Mouse (Mus musculus) splenic B cell, adult 2 months (primary cell): ENCODE data around the gene Nop2.

Experiments used
- DNase-seq: peaks from one replicate; pipeline ENCODE4 v3.0.0-alpha.2; 2011; ENCODE audit warnings: low read depth, low spot score
- H3K27me3 ChIP-seq: 2 replicates; pipeline ENCODE4 v1.6.1; 2012; ENCODE audit warnings: mild to moderate bottlenecking, low read length, moderate library complexity, mixed read lengths; ENCODE audit not compliant: control insufficient read depth, poor library complexity, insufficient read depth, severe bottlenecking
- H3K36me3 ChIP-seq: 2 replicates; pipeline ENCODE4 v1.6.1; 2012; ENCODE audit warnings: mild to moderate bottlenecking, low read length, moderate library complexity, mixed read lengths; ENCODE audit not compliant: control insufficient read depth, poor library complexity, insufficient read depth, severe bottlenecking

Gene Nop2

DNA sequence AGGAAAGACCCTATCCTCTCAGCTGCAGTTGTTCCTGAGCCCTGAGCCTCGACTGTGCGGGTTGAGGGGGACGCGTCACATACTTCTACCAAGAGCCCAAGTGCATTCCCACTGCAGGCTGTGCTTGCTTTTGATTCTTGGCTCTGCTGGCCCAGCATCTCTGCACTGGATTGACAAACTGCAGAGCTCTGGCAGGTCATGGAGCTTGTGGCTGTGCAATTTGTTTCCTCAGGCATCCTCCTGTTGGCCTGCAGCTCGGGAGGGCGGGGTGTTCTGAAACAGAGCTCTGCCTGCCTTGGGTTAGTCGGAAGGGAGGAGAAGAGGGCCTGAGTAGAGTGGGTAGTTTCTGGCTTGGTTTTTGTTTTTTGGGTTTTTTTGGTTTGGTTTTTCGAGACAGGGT is 10.7 kb downstream of the Nop2 start:
- peaks cover 8% of the 10 kb centered on the region for H3K36me3 ChIP-seq
- DNase-seq: no peak
- H3K27me3 ChIP-seq: no peaks in the 10 kb centered on the region

DNA sequence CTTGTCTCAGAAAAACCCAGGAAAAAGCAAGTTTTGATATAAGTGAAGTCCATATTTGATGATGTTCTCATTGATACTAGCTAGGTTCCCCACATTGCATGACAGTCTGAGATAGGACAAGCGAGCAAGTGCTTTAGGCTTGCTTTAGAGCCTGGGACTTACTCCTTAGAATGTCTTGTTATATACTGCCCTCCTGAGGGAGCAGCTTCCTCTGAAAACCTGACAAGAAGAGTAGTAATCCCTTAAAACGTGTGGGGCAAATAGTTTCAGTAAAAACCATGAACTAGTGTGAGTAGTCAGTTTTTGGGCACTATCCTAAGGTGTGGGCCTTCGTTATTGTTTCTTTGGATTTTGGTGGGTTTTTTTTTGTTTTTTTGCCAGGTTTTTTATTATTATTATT is 11.4 kb downstream of the Nop2 start:
- no peak for DNase-seq
- H3K36me3 ChIP-seq: peaks cover 8% of the 10 kb centered on the region
- no peaks in the 10 kb centered on the region for H3K27me3 ChIP-seq

DNA sequence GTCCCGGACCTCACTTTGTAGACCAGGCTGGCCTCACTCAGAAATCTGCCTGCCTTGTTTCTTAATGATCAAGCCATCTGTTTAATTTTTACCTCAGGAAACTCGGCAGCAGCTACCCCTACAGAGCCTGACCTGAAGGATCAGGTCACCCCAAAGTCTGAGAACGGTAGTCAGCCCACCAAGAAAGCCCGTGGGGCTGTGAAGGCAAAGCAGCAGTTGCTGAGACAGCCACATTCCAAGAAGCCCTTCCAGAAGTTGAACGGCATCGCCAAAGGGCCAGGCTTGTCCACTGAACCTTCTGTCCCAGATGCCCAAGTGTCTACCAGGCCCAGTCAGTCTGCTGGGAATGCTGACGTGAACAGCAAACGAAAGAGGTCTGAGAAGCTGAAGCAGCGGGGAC is 12.2 kb downstream of the Nop2 start:
- Histone ChIP-seq H3K27me3 (no peaks in the 10 kb centered on the region), H3K36me3 (peaks cover 8% of the 10 kb centered on the region)
- DNase-seq: no peak

DNA sequence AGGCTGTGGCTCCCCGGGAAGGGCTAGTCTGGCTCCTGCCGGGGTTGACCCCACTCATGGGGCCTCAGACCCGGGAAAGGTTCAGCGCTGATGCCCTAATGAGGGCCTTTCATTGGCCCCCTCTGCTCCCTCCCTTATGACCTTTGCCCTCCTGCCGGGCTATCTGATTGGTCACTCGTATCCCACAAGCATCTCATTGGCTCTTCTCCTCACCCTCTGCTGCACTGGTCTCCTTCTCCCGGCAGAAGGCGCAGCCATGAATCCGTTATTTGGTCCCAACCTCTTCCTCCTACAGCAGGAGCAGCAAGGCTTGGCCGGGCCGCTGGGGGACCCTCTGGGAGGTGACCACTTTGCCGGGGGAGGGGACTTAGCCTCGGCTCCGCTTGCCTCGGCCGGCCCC is 13.3 kb downstream of the Nop2 start, which contains the start of gene Iffo1:
TSS of gene Iffo1 (plus strand) at position 241 of the 400 bp plus-strand sequence.
- Histone ChIP-seq H3K27me3 (no peaks in the 10 kb centered on the region), H3K36me3 (peaks cover 5% of the 10 kb centered on the region)
- peak; percentile 84 for DNase-seq

DNA sequence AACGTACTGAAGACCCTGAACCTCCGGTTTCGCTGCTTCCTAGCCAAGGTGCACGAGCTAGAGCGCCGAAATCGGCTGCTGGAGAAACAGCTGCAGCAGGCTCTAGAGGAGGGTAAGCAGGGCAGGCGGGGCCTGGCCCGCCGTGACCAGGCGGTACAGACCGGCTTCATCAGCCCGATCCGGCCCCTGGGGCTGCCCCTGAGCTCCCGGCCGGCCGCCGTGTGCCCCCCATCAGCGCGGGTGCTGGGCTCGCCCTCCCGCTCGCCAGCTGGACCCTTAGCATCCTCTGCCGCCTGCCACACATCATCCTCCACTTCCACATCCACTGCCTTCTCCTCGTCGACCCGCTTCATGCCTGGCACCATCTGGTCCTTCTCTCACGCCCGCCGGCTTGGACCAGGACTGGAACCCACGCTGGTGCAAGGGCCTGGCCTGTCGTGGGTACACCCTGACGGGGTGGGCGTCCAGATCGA is 13.8 kb downstream of the Nop2 start:
- no peaks in the 10 kb centered on the region for H3K27me3 ChIP-seq
- no peak for DNase-seq
- H3K36me3 ChIP-seq: peaks cover 5% of the 10 kb centered on the region

DNA sequence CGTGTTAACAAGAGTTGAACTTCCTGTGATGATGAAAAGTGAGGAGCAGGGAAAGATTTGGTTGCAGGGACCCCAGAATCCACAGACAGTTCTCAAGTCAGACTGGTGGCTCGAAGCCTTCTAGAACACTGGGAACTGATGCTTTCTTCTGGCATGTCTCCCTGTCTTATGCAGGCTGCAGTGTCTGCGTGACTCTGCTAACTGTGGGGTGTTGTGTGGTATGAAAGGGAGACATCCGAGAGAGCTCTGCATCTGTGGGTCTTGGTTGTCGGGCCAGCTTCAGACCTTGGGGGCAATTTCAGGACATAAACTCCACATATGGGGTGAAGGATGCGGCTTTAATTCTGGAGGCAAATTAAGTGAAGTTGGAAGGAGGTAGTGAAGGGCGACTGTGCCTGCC is 14.4 kb downstream of the Nop2 start:
- Histone ChIP-seq H3K36me3 (peaks cover under 1% of the 10 kb centered on the region), H3K27me3 (no peaks in the 10 kb centered on the region)
- no peak for DNase-seq

DNA sequence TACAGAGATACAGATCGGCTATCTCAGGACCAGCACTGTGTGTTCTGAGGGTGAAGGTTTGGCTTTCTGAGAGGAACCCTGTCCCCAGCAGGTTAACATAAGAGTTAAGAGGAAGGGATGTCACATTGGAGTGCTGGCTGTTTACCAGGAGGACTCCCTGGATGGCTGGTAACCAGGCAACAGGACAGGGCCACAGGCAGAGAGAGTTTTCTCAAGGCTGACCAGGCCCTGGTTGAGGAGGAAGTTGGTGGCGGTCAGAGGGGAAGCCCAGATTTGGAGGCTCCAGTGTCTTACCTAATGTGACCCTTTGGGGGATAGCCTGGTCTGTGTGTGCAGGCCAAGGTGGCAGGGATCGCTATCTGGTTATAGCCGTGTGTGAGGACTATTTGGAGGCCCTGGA is 15.1 kb downstream of the Nop2 start:
- no peaks in the 10 kb centered on the region for H3K27me3 ChIP-seq
- DNase-seq: no peak
- peaks cover 3% of the 10 kb centered on the region for H3K36me3 ChIP-seq

DNA sequence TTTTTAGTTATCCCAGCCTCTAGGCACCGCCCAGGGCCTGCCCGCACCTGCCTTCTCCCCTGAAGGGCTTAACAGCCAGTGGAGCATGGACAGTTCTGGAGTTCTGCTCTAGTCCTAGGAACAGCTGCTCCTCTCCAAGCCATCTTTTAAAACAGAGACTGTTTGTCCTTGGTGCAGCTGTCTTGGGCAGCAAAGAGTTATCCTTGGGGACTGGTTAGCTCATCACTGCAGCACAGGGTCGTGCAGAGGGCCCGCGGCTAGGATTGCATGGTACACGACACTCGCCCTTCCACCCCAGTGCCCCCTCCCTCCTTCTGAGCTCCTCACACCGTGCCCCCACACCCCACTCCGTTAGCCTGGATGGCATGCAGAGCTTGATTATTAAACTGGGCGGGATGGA is 15.6 kb downstream of the Nop2 start:
- H3K27me3 ChIP-seq: no peaks in the 10 kb centered on the region
- DNase-seq: no peak
- H3K36me3 ChIP-seq: peaks cover 3% of the 10 kb centered on the region

DNA sequence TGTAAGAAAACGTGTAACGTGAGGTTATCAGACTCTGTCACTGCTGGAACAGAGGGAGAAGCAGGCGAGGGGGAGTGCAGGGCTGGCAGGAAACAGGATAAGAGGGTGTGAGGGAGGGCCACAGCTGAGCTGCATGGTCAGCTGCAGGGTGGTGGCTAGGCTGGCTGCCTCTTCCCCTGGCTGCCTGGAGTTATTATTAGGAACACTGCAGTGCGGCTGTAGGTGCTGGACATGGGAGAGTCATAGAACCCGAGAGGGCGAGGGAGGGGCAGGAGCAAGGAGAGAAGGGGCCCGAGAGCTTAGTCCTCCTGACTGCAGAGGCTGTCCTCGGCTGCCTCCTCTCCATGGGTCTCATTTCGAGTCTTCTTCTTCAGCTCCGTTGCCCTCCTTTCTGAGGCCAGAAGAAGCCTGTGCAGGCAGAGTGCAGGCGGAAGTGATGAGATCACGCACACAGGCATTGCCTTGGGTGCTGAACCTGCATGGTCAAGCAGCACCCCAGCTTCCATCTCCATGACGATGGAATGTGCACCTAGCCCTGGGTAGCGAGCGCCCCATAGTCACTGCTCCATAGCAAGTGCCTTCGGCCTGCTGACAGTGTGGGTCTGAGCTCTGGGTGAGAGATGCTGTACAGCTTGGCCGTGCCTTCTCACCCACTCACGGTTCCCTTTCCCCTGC is 16.7 kb downstream of the Nop2 start:
- DNase-seq: no peak
- peaks cover 3% of the 10 kb centered on the region for H3K36me3 ChIP-seq
- no peaks in the 10 kb centered on the region for H3K27me3 ChIP-seq

DNA sequence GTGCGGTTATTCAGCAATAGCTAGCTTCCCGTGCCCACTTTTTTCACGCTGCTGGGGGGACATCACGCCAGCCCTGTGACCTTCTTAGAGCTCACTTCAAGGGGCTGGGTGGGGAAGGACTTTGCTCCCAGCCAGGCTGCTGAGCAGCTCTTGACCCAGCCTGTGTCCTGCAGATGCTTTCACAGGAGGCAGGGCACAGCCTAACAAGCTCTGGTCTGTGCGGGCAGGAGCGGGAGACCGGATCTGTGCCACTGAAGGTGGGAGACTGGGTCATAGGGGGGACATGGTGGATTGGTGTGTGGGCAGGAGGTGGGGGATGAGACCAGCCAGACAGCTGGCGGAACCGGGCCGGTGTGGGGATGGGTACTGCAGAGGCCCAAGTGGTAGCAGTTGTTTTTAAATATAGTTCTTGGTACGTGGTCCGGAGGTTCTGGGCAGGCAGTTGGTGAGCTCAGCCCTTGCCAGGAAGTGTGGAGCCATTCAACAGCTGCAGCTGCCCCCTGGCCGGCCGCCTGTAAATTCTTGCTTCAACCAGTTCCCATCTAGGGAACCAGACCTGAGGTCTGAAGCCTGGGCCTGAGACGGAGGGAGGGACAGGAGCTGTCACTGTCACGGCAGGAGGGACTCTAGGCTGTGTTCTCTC is 17.3 kb downstream of the Nop2 start:
- H3K27me3 ChIP-seq: no peaks in the 10 kb centered on the region
- no peak for DNase-seq
- H3K36me3 ChIP-seq: peaks cover 3% of the 10 kb centered on the region

DNA sequence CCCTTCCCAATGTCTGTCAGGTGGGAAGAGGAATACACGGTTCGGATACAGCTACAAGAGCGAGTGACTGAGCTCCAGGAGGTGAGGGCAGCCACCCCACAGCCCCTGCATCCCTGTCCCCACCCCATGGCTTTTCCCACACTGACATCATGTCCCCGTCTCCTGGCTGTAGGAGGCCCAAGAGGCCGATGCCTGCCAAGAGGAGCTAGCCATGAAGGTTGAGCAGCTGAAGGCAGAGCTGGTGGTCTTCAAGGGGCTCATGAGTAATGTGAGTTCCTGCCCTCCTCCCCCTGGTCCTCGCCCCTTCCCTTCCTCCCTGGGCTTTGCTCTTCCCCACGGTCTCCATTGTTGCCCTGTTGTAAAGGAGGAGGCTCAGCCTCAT is 17.9 kb downstream of the Nop2 start:
- DNase-seq: no peak

DNA sequence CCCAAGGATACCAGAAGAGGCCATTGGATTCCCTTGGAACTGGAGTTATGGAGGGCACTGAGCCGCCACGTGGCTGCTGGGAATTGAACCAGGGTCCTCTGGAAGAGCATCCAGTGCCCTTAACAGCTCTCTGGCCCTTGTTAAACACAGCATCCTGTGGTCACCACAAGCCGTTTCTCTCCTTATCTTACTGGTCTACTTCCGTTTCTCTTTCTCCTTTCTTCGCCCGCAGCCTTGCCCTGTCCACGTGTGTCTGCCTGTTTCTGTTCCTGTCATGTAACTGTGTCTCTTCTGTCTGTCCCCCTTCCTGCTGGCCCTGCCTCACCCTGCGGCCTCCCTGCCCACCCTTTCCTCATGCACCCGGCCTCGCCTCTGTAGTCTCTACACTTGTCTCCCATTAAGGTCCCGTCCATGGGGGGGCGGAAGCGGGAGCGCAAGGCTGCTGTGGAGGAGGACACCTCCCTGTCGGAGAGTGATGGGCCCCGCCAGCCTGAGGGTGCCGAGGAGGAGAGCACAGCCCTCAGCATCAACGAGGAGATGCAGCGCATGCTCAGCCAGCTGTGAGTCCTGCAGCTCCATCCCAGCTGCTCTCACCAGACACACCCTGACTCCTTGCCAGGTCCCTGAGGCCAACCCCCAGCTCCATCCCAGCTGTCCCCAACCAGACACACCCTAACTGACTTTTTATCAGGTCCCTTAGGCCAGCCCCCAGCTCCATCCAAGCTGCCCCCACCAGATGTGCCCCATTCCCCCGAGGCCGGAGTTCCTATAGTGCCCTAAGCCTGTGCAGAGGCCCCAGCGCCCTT is 20.7 kb downstream of the Nop2 start:
- Histone ChIP-seq H3K36me3 (peaks cover 6% of the 10 kb centered on the region), H3K27me3 (no peaks in the 10 kb centered on the region)
- no peak for DNase-seq

More for the DNA sequence above, 17.9 kb downstream of the Nop2 start:
- no peaks in the 10 kb centered on the region for H3K27me3 ChIP-seq
- peaks cover 3% of the 10 kb centered on the region for H3K36me3 ChIP-seq

DNA sequence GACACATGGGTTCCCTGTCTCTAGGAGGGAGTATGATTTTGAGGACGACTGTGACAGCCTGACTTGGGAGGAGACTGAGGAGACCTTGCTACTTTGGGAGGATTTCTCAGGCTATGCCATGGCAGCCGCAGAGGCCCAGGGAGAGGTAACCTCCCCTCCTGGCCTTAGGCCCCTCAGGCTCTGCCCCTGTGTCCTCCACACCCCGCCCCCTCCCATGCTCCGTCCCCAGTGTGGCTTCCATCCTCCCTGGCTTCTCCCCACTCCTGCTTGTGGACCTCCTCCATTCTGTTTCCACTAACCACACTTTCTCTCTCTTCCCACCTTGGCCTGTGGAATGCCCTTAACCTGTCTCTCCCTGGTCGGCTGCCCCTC is 21.3 kb downstream of the Nop2 start:
- DNase-seq: no peak
- no peaks in the 10 kb centered on the region for H3K27me3 ChIP-seq

DNA sequence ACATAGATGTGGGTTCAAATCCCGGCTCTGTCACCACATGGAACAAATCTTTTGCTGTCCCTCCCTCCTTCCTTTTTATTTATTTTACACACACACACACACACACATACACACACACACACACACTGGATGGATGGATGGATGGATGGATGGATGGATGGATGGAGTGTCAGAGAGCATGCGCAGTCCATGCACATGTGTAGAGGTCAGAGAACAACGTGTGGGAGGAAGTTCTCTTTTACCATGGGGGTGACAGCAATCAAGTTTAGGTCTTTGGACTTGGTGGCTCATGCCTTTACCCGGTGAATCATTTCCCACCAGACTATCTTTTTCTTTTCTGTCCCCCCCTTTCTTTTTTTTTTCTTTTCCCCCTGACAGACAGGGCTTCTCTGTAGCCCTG is 22.0 kb downstream of the Nop2 start:
- Histone ChIP-seq H3K27me3 (no peaks in the 10 kb centered on the region), H3K36me3 (peaks cover 6% of the 10 kb centered on the region)
- no peak for DNase-seq

More for the DNA sequence above, 21.3 kb downstream of the Nop2 start:
- peaks cover 6% of the 10 kb centered on the region for H3K36me3 ChIP-seq

DNA sequence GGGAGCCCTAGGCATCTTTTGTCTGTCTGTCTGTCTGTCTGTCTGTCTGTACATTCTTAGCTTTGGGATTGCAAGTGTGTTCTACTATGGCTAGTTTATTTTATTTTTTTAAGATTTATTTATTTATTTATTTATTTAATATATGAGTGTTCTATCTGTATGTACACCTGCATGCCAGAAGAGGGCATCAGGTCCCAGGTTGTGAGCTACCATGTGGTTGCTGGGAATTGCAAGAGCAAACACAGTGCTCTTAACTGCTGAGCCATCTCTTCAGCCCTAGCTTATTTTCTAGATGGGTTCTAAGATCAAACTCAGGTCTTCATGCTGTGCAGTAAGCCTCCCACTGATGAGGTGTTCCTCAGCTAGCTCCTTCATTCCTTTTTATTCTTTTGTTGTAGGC is 22.8 kb downstream of the Nop2 start:
- peak; percentile 64 for DNase-seq
- Histone ChIP-seq H3K27me3 (no peaks in the 10 kb centered on the region), H3K36me3 (peaks cover 6% of the 10 kb centered on the region)
